Mouse (Mus musculus) thymus, postnatal 14 days (tissue): ENCODE measurements around the gene Cacnb4.

Experiments used
- DNase-seq: peaks from one replicate; pipeline ENCODE4 v3.0.0; 2021

Cacnb4 gene

DNA sequence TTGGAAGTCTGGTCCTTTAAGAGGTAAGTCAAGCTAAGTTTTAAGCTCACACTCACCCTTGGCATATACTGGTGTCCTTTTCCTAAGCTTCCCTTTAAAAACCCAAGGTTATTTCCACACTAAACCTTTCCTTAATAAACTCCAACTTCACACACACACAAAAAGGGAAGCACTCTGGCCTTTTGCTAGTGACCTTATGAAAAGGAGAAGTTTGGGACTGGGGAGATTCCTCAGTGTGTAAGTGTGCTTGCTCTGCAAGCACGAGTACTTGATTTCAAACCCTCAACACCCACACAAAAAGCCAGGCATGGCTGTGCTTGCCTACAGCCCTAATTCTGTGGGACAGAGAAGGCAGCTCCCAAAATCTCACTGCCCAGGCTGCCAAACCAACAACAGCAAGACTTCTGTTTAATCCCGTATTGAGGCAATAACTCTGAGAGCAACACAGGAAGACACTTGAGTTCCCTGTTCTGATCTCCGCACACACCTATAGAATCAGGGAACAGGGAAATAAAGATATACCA lies 163.7 kb downstream of the Cacnb4 start:
- no peak for DNase-seq

DNA sequence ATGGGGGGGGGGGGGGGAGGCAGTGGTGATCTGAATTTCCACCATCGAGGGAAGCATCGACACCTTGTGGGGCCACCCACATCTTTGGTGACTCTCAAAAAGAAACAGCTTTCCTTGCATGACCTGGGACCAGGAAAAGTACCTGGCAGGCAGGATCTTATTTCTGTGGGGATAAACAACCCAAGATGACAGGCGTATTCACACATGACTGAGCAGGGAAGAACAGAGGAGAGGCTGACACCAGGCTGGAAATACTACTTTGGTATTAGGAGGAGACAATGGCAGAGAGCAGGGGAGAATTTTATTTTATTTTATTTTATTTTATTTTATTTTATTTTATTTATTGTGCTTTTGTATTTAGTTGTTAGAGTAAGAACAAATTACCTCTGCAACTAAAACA lies 164.4 kb downstream of the Cacnb4 start:
- DNase-seq: no peak

DNA sequence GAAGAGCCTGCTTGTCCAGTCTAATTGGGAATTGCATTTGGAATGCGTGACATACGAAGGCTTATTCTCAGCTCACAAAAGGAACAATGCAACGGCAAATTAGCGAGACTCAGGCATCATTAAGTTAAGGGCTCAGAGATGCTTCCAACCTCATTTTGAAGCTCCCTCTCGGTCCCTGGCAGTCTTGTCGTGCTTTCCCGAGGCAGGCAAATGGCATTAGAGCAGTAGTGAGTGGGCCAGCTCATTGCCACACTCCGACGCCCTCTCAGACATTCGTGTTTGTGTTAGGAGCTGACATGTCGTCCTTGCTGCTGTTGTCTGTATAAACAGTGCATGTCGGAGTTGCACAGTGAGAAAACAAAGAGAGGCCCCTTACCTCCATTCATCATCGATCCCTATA lies 164.8 kb downstream of the Cacnb4 start:
- no peak for DNase-seq

DNA sequence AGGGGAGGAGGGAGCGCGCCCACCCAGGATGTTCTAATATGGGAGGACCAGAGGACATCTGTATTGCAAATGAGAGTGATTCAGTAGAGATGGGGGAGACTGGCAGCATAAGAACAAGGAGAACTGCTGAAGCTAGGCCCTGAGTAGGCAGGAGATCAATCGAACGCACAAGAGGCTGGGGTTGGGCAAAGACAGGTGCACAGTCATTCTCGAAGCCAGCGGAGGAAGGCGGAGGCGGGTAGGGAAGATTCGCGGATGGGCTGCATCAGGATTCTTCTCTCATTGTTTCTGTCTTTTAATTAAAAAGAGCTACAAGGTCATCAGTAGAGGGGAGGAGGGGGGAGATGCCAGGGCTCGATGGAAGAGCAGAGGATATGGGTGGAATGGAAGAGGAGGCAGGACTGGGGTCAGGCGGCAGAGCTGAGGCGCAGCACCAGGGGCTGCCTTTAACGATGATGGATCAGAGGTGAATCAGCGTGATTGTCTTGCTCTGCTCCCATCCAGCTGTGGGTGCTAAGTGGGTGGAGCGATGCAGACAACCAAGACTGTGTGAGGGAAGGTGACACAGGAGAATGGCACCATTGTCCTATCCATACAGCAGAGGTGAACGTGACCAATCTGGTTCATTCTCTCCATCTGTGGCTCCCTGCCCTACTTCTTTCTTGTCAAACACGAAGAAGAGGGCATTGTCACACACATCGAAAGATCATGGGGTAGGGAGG lies 166.7 kb downstream of the Cacnb4 start:
- no peak for DNase-seq

DNA sequence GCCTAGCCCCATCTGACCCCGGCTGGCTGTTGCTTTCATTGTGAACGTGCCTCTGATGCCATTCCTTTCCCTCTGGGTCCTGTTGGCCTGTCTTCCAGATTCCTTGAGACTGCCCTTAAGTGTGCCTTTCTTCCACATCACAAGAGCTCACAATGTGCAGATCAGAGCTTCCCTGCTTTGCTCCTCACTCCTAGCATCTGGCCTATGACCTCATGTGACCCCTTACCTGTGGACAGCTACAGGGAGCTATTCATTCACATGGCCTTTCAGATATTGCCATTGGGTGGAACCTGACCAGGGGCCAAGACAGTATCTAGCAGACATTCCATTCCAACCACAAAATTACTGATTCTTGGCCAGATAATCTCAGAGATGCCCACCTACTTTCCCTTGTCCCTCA lies 171.5 kb downstream of the Cacnb4 start:
- DNase-seq: no peak

DNA sequence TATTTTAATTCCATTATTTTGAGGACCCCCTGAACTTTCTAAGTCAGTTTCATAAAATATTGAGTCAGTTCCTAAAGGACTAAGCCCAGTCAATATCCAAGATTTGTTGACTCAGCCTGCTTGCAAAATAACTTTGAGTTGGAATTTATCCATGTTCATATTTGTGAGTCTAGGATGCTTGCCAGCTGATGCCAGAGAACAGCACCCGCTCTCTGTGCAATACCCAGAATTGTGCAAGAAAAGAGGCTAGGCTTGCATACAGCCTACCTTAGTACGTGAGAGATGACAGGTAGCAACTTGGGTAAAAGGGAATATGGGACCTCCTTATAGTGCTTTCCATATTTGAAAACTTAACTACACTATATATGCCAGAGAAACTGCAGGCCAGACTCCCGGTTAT lies 171.9 kb downstream of the Cacnb4 start:
- DNase-seq: no peak

DNA sequence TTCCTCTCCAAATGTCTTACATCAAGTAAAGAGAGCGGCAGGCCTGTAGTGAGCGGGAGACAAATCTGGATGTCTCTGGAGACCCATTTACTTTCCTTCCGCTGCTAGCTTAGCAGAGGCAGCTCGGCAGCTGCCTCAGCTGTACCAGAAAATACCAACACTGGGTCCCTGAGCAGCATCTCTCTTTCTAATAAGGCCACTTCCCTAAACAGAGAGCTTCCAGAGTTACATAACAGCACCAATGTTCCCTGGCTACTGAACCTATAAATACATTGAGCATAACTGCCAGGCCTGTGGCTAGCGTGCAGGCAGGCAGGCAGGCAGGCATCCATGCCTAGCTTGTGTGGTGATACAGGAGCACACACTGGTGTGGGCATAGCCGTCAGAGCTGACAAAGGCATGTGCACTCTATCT lies 176.8 kb downstream of the Cacnb4 start:
- no peak for DNase-seq

DNA sequence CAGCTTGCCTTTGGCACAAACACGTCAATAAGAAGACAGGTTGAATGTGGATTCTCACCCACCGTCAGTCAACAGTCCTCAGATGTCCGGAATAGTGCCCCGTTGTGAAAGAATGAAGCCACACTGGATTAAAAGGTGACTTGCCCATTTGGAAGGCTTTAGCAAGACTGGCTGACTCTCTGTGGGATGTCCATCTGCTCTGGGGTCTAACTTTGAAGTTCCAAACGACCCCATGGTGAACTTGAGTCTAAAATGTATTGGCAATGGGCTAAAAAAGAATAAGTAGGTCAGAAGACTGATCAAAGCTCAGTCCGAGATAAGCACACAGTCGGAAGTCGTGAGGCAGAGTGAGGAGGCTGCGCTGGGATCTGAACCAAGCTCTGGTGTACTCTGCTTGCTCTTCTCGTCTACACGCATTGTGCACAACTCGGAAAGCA lies 177.5 kb downstream of the Cacnb4 start:
- DNase-seq: no peak

DNA sequence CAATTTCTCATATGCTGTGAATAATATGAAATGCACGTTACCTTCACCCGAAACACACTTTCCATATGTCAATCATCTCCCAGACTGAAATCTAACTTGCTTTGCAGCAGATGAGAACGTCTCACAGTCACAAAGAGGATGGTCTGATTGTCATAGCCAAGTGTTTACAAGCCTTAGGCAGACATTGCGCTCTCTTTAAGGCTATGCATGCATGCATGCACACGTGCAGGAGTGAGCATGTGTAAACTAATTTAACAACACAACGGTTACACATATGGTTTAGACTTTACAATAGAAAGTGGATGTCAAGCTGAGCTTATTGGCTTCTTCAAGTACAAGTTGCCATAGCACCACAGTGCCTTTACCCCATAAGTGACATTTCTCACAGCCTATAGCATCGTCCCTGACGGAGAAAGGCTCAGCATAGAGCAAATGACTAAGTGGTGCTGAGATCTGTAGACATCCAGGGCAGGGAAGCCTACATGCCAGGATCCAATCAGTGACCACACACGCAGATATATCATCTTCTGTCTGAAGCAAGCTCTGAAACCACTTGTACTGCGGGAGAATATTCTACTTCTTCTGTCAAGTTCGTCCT lies 181.4 kb downstream of the Cacnb4 start:
- no peak for DNase-seq

DNA sequence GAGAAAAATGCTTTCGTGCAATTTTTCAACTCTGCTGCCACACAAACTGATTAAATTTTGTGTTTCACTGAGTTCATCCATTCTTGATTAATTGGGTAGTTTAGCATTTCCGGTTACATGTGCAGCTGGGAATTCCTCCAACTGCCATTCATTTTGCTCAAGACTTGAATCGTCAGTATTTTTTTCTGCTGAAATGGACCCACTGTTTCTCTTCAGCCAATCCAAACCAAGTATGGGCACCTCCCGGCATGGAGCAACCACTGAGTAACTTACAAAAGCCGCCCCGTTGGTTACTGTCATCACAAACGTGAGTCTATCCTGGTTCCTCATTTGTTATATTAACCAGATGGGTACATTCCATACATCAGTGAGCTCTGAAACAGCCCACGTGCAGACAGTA lies 182.4 kb downstream of the Cacnb4 start:
- no peak for DNase-seq

DNA sequence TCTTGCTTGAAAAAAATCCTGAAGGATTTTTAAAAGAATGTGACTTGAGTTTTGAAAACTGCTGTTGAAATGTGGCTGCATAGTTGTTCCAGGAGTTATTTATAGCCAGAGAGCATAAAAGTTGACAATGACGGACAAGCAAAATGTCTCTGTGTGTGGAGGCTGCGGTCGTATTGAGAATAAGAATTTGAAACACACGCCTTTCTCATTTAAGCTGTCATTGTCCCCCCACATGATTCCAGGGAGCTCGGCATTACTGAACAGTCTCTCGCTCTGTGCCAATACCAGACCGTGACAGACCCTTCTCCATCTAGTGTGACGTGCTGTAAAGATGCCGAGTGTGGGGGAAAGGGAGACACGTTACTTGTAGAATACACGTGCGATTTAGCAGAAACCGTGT lies 183.8 kb downstream of the Cacnb4 start:
- DNase-seq: no peak

DNA sequence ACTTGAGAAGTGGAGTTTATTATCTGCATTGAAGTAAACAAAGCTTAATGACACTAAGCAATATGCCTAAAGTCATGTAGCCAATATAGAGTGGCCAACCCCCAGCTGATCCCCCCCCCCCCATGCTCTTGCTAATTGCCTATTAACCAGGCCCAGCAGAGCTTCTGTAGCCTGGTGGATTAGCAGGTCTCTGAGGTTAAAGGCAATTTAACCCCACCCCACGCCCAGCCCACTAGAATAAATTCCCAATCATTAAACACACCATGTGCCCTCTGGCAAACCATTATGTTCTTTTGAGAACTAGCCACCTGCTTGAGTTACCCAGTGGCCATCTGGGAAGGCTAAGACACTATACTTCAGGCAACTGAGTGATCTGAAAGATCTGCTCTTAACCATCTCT lies 186.8 kb downstream of the Cacnb4 start:
- DNase-seq: no peak

DNA sequence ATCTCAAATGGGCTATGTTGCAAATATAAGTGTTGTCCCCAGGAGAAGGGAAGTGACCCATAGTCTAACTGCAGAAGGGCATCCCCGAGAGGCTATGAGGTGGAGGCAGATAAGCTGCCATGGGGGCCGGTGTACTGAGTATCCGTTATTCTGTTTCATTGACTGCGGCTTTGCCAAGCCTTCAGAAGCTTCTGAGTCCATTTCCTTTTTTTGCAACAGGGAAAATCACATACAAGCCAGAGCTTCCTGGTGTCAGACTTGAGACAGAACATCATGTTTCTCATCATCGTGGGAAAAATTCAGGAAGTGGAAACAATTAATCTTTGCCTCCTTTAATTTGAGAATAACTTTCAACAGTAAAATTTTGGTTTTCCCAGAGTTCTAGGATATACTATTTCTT lies 193.1 kb downstream of the Cacnb4 start:
- no peak for DNase-seq

DNA sequence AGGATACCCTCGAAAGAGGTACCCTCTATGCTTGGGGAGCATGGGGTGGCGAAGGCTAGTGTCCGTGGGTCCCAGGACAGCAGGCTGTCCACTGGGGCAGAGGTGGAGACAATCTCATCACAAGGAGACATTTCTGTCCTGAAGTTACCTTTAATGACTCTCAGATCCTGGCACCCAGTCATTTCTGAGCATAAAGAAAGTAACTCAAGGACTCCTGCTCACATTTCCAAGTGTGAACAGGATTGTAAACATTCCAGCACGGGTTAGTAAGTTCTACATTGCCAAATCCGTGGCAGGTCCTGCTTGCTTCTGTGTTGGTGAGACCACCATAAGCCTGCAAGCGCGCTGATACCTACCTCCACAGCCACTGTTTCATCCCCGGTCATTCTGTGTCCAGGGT lies 196.2 kb downstream of the Cacnb4 start:
- DNase-seq: no peak

DNA sequence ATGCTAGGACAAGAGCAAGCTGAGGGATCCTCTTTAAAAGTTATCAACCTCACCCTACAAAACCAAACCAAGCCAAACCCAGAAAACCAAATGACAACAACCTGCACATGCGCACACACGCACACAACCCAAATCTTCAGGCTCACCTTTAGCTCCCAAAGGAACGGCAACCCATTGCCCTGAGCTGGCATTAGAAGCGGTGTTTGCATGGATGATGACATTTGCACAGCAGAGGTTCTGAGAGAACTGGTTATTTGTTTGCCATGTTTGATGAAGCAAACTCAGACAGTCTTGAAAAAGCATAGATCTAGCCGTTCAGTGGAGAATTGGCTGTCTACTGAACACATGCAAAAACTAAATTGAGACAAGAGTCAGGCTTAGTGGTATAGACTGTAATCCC lies 198.1 kb downstream of the Cacnb4 start:
- no peak for DNase-seq

DNA sequence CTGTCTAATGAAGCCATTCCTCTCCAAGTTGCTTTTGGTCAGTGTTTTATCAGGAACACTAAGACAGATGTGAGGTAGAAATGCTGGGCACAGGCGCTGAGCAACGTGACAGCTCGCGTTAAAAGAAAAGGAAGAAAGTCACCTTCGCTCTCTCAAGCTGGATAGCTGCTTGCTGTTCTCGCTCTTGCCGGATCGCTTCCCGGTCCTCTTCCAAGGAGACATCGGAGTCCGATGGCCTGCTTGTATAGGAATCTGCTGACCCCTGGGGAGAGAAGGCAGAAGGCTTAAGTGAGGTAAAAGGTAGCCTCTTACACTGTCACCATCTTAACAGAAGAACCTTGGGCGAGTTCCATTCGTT lies 199.1 kb downstream of the Cacnb4 start:
- DNase-seq: no peak

DNA sequence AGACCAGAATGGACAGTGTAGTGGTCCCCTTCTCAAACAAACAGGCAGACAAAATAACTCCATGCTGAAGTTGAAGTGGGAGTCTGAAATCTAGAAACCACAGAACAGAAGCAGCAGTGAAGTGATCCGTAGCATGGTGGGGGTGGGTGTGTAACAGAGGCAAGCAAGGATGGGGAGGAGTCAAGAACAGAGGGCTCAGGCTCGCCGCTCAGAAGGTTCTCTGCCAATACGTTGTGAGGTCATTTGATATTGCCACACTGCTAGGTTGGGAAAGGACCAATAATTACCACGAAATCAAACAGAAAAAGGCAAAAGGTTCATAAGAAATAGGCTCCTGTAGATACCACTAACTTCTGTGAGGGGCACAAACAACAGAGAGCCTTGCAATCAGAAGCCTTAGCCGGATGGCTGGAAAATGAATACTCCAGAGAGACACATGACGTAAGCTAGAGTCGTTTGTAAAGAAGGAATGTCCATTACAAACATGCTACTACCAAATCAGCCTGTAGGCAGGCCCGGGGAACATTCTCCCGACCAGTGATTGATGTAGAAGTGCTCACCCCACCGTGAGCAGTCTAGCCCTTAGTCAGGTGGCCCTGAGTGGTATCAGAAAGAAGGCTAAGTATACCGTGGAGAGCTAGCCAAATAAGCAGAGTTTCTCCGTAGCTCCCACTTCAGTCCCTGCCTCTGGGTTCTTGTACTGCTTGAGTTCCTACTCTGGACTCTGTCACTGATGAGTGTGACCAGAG lies 199.7 kb downstream of the Cacnb4 start:
- DNase-seq: no peak

DNA sequence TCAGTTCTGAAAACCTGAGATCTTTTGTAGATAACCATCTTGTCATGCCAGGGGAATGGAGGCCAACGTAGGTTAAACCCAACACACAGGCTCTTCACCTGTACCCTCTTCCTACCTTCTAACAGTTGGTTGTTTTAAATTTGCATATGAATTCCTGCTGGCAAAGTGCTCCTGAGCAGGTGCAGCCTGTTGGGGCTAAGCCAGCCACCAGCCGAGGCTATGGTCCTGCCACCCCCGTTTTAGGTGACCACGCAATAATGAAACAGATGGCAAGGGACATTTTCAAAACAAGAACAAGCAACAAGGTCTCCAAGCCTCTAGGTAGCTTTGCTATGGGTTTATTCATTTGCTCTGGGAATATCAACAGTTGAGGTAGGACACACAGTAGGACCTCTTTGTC lies 200.8 kb downstream of the Cacnb4 start:
- no peak for DNase-seq

DNA sequence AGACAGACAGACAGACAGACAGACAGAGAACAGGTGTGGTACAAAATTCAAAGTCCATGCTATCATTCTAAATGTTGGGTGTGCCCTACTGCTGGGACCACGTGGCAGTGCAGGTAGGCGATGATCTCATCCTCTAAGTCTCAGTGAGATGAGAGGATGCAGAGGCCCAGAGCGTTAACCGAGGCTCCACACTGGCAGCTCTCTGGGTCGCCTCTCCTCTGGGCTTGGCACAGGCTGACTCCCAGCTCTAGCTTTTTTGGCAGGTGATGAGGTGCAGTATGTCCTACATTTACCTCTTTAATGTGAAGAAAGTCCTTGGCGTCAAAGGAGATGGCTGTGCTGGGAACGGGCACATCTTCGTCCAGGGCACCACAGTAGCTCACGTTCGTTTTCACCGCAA lies 202.1 kb downstream of the Cacnb4 start:
- no peak for DNase-seq

DNA sequence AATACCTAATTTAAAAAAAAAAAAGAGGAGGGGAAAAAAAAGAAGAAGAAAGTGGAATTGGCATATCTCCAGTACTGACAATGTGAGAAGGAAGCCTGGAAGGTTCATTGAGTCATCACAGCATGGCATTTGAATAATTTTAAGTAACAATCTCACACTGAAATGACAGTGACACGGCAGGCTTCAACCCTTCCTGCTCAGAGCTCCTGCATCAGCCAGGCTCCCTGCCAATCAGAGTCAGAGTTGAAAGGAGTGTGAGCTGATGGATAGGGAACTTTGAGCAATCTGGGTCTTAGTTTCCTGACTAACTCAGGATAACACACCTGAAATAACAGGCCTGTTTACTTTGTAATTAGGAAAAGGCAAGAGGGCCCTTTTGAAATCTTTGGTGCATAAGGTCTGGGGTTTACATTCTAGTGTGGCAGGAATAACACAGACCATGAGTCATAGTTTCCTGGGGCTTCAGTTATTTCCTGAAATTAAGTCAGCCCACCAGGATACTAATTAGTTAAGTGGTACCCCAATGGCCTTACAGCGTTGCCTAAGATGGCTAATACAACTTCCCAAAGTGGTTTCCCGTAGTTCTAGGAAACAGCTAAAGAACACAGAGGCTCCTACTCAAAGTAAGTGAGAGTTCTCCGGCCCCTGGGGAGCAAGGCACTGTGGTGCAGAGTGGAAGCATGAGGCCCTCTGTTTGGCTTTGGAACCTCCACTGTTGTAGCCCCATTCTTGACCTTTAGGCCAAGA lies 204.9 kb downstream of the Cacnb4 start:
- DNase-seq: no peak

DNA sequence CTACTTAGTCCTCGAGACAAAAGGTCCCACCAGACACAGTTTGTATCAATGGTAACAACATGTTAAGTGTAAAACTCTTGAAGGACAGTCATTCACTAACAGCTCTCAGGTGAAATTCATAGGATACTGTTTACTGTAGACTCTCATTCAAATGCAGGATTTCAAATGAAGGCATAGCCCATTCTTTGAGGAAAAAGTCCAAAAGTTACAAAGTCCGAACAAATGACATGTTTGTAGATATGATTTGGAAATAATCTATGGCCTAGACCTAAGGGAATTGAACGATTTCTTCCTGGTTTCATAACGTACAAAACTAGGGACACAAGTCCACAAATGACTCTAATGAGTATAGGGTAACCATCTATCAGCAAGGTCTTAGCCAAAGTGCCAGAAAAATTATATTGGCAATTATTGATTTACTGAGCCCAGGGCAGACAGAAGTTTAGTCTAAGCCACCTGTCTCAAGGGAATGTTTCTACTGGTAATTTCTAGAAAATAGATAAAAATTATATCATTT lies 206.5 kb downstream of the Cacnb4 start:
- DNase-seq: no peak

DNA sequence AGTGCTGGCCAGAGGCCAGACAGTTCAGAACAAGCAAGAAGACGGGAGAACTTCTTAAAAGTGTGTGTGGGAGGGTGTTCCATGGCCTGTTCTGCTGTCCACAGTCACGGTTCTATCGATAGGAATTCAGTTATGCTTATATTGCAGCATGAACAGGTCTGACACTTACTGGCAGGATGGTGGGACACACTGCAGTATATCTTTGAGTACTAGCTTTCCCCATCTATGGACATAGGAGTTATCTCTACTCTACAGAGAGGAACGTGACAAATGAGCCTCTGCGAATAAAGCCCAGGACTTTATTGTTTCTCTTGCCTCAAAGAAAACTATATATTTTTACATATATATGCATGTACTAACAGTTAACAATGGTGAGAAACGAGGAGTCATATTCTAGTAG lies 209.0 kb downstream of the Cacnb4 start:
- no peak for DNase-seq
